Mouse (Mus musculus) limb, embryonic 14.5 days (tissue): ENCODE results near the gene Trim58. TPM values are rescaled to one million over a fixed set of nuclear protein-coding genes. Genes with fewer than 3 reads are reported as not detected.

Experiments
- ATAC-seq: fragments of 200-750 bp; cut with Nextera tagmentation; 2 replicates; pipeline ENCODE4 v1.8.0; 2017; ENCODE audit warnings: low read depth, moderate number of reproducible peaks, moderate TSS enrichment; ENCODE audit not compliant: low FRiP score
- DNase-seq: peaks from one replicate; pipeline ENCODE4 v3.0.0-alpha.2; 2015; ENCODE audit warnings: low spot score
- H3K27ac ChIP-seq: fragments of 300-500 bp; sonication (generic); replicated peaks from 2 replicates; pipeline ENCODE4 v1.5.1; 2014; ENCODE audit warnings: low read depth, mild to moderate bottlenecking, low read length, moderate library complexity, mixed read lengths
- H3K27me3 ChIP-seq: fragments of 300-500 bp; sonication (generic); 2 replicates; pipeline ENCODE4 v1.6.1; 2014; ENCODE audit warnings: low read length, mixed read lengths; ENCODE audit not compliant: control insufficient read depth, insufficient read depth
- H3K36me3 ChIP-seq: fragments of 300-500 bp; sonication (generic); 2 replicates; pipeline ENCODE4 v1.6.1; 2014; ENCODE audit warnings: mild to moderate bottlenecking, low read length, moderate library complexity, mixed read lengths; ENCODE audit not compliant: control insufficient read depth, insufficient read depth
- H3K4me1 ChIP-seq: fragments of 300-500 bp; sonication (generic); 2 replicates; pipeline ENCODE4 v1.6.1; 2014; ENCODE audit warnings: antibody characterized with exemption, low read length, mixed read lengths; ENCODE audit not compliant: control insufficient read depth, insufficient read depth
- H3K4me2 ChIP-seq: fragments of 300-500 bp; sonication (generic); replicated peaks from 2 replicates; pipeline ENCODE4 v1.6.1; 2014; ENCODE audit warnings: low read depth, mild to moderate bottlenecking, low read length, moderate library complexity; ENCODE audit not compliant: severe bottlenecking
- H3K4me3 ChIP-seq: fragments of 300-500 bp; sonication (generic); replicated peaks from 2 replicates; pipeline ENCODE4 v1.5.1; 2014; ENCODE audit warnings: low read length
- H3K9ac ChIP-seq: fragments of 300-500 bp; sonication (generic); 2 replicates; pipeline ENCODE4 v1.6.1; 2014; ENCODE audit warnings: mild to moderate bottlenecking, low read depth, low read length, moderate library complexity; ENCODE audit not compliant: severe bottlenecking
- H3K9me3 ChIP-seq: fragments of 300-500 bp; sonication (generic); 2 replicates; pipeline ENCODE4 v1.6.1; 2016; ENCODE audit warnings: low read length; ENCODE audit not compliant: control insufficient read depth
- POLR2A ChIP-seq: fragments of 200-500 bp; IDR thresholded peaks from 2 replicates; pipeline ENCODE4 v1.8.0; 2012; ENCODE audit warnings: inconsistent platforms, mild to moderate bottlenecking, moderate library complexity, borderline replicate concordance; ENCODE audit not compliant: insufficient read depth, insufficient read length; ENCODE audit errors: extremely low read depth
- WGBS: fragments of 180-500 bp; shearing (Covaris S2); extraction: QIAGEN DNeasy Blood & Tissue Kit; methylation state at CpG from one replicate; pipeline ENCODE4 v1.1.7; 2014; 5-methylcytosine and 5-hydroxymethylcytosine counted together
- polyA plus RNA-seq, 2 experiments: library from polyadenylated mRNA; depleted of rRNA in 1 of 2; stranded (reverse) in 1 of 2; unstranded in 1 of 2; fragments of >200 nt; fragmentation: Nextera tagmentation in 1 of 2; extraction: Ambion mirVana in 1 of 2; gene quantifications; 2 replicates each; pipeline versions ENCODE4 v1.2.1 to v1.2.3; 2012 to 2014

The Trim58 gene
- polyA plus RNA-seq, 2 experiments = 0.06 TPM; not detected in 1

DNA sequence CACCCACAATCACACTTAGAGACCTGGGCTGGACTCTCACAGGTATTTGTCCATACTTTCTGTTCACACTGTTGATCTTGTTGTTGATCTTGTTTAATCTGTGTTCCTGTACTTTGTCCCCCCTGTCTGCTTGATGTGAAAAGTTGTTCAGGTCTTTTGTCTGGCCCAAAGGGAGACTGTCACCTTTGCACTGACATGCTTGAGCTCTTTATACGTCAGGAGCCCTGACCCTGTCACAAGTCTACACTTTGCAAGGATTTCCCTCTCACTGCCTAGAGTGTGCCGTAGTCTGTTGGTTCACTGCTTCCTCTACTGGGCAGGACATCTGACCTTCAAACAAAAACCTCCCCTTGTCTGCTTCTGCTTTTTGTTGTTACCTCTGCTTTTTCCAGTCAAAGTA, 35.6 kb upstream of the Trim58 start:
- H3K36me3 ChIP-seq = no peaks in the 10 kb centered on the region
- no peak for TF ChIP-seq POLR2A
- ATAC-seq (no peak), DNase-seq (no peak)
- H3K27me3 ChIP-seq = no peaks in the 10 kb centered on the region
- H3K4me1 ChIP-seq = no peaks in the 10 kb centered on the region
- H3K9me3 ChIP-seq = no peaks in the 10 kb centered on the region
- WGBS = 76% methylated on average over 2 of the region's 2 CpGs
- no peak overlapping the region for H3K27ac ChIP-seq
- H3K4me3 ChIP-seq = no peak overlapping the region
- no peak overlapping the region for H3K4me2 ChIP-seq
- H3K9ac ChIP-seq = no peak overlapping the region

DNA sequence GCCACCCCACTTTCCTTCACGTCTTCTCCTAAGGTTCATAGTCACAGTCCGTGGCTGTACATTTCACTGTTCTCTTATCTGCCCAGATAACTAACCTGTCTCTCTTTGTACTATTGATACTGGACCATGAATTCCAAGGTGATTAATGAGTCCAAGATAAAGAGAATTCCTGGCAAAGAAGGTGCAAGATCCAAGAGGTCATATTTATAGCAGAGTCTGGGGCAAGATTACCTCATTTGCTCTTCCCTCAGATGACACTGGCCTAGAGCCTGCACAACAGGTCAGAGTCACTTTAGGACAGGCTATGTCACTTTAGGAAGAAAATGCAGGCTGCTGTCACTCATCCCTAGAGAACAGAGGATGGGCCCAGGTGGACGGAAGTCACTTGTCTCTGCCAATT, 35.0 kb upstream of the Trim58 start:
- 80% methylated on average over 3 of the region's 3 CpGs for WGBS
- no peaks in the 10 kb centered on the region for H3K9me3 ChIP-seq
- H3K4me1 ChIP-seq = no peaks in the 10 kb centered on the region
- no peak overlapping the region for H3K27ac ChIP-seq
- no peaks in the 10 kb centered on the region for H3K27me3 ChIP-seq
- DNase-seq (no peak), ATAC-seq (no peak)
- no peak overlapping the region for H3K4me2 ChIP-seq
- H3K9ac ChIP-seq = no peak overlapping the region
- H3K4me3 ChIP-seq = no peak overlapping the region
- TF ChIP-seq POLR2A = no peak
- no peaks in the 10 kb centered on the region for H3K36me3 ChIP-seq

DNA sequence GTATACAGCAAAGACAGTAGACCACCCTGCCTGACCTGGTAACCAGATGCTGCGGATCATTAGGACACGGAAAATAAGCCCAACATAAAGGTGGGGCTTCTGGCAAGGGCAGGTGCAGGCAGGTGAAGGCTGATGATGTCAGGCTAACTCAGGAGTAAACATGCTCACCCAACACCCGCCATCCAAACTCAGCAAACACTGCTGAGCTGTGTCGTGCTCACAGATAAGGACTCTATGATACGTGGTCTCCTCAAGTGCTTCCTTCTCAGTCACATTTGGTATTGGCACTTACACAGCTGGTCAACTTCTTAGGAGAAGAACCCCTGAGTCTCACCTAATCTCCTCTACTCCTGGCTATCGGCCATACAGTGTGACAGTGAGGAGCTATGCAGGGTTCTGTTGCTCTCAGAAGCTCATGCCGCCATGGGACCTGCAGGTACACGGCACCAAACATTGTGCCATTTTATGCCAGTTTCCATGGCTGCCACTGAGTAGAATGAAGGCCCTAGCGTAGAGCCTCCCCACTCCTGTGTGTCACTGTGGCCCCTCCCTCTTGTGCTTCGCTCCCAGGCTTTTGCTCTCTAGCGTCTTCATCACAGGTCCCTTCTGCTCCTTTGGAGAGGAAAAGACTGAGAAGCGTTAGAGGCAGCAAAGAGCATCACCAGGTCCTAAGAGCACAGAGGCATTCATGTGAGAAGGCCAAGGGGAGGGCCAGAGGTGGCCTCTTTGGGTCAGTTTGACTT, 33.9 kb upstream of the Trim58 start:
- Histone ChIP-seq H3K4me3 (no peak overlapping the region), H3K27me3 (no peaks in the 10 kb centered on the region), H3K27ac (no peak overlapping the region), H3K9me3 (no peaks in the 10 kb centered on the region), H3K36me3 (no peaks in the 10 kb centered on the region), H3K4me1 (no peaks in the 10 kb centered on the region), H3K4me2 (no peak overlapping the region), H3K9ac (no peak overlapping the region)
- WGBS = 83% methylated on average over 12 of the region's 12 CpGs
- DNase-seq (no peak), ATAC-seq (no peak)
- TF ChIP-seq POLR2A = no peak

DNA sequence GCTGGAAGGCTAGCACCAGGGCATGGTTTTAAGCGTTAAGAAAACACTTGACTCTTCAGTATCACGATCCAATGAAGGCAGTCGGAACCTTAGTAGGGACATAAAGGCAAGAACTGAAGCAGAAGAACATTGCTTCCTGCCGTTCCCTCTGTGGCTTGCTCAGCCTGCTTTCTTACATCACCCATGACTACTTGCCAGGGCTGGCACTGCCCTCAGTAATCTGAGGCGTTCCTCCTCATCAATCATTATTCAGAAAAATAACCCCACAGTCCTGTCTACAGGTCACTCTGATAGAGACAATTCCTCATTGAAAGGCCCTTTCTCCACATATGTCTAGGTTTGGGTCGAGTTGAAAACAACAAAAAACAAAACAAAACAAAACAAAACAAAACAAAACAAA, 33.2 kb upstream of the Trim58 start:
- H3K36me3 ChIP-seq = no peaks in the 10 kb centered on the region
- DNase-seq = no peak
- no peak for TF ChIP-seq POLR2A
- no peak overlapping the region for H3K27ac ChIP-seq
- no peak overlapping the region for H3K9ac ChIP-seq
- no peak overlapping the region for H3K4me2 ChIP-seq
- no peaks in the 10 kb centered on the region for H3K9me3 ChIP-seq
- ATAC-seq = no peak
- H3K27me3 ChIP-seq = no peaks in the 10 kb centered on the region
- no peak overlapping the region for H3K4me3 ChIP-seq
- 79% methylated on average over 6 of the region's 6 CpGs for WGBS
- H3K4me1 ChIP-seq = no peaks in the 10 kb centered on the region

DNA sequence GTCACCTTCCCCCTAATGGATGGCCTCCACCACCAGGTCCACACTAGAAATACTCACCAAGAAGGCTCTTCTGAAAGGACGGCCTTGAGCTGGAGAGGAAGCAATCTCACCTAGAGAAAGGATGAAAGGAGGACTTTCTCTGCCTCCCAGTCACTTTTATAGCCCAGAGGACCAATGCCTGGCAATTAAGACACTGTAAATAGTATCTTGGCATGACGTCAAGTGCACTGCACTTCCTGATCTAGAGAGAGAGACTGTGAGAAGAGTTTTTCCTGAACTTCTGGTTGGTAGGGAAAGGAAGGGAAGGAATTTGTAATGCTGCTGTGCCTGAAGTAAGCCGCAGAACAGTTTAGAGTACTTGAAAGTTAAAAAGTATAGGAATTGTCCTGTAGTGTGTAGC, 26.9 kb upstream of the Trim58 start:
- Histone ChIP-seq H3K27ac (no peak overlapping the region), H3K9ac (no peak overlapping the region), H3K9me3 (no peaks in the 10 kb centered on the region), H3K27me3 (no peaks in the 10 kb centered on the region), H3K4me1 (no peaks in the 10 kb centered on the region), H3K4me3 (no peak overlapping the region), H3K4me2 (no peak overlapping the region), H3K36me3 (no peaks in the 10 kb centered on the region)
- no peak for DNase-seq
- no peak for TF ChIP-seq POLR2A
- no peak for ATAC-seq
- WGBS = 59% methylated on average over 3 of the region's 3 CpGs
